Mouse (Mus musculus) forebrain, postnatal 0 days (tissue): ENCODE data around the gene Palm. TPM values are rescaled to one million over a fixed set of nuclear protein-coding genes. Genes with fewer than 3 reads are reported as not detected.

ENCODE experiments used
- ATAC-seq: fragments of 200-750 bp; cut with Nextera tagmentation; 2 replicates; pipeline ENCODE4 v1.8.0; 2017; ENCODE audit warnings: mild to moderate bottlenecking, moderate library complexity
- DNase-seq: peaks from one replicate; pipeline ENCODE4 v3.0.0-alpha.2; 2015
- H3K27ac ChIP-seq: fragments of 300-500 bp; sonication (generic); 2 replicates; pipeline ENCODE4 v1.5.1; 2014; ENCODE audit warnings: low read depth, mild to moderate bottlenecking, antibody characterized with exemption, low read length, moderate library complexity, mixed read lengths
- H3K27me3 ChIP-seq: fragments of 300-500 bp; sonication (generic); 2 replicates; pipeline ENCODE4 v1.6.1; 2014; ENCODE audit warnings: mild to moderate bottlenecking, low read length, mixed read lengths; ENCODE audit not compliant: insufficient read depth
- H3K36me3 ChIP-seq: fragments of 300-500 bp; sonication (generic); 2 replicates; pipeline ENCODE4 v1.6.1; 2014; ENCODE audit warnings: mild to moderate bottlenecking, moderate library complexity; ENCODE audit not compliant: insufficient read depth
- H3K4me1 ChIP-seq: fragments of 300-500 bp; sonication (generic); 2 replicates; pipeline ENCODE4 v1.6.1; 2014; ENCODE audit warnings: antibody characterized with exemption; ENCODE audit not compliant: insufficient read depth
- H3K4me2 ChIP-seq: fragments of 300-500 bp; sonication (generic); 2 replicates; pipeline ENCODE4 v1.6.1; 2014; ENCODE audit warnings: low read depth, mild to moderate bottlenecking, moderate library complexity
- H3K4me3 ChIP-seq: fragments of 300-500 bp; sonication (generic); 2 replicates; pipeline ENCODE4 v1.5.1; 2014; ENCODE audit warnings: low read depth, low read length, mixed read lengths
- H3K9ac ChIP-seq: fragments of 300-500 bp; sonication (generic); 2 replicates; pipeline ENCODE4 v1.6.1; 2014; ENCODE audit warnings: mild to moderate bottlenecking
- H3K9me3 ChIP-seq: fragments of 300-500 bp; sonication (generic); 2 replicates; pipeline ENCODE4 v1.6.1; 2016; ENCODE audit warnings: low read length
- CTCF ChIP-seq: sonication (generic); IDR thresholded peaks from 2 replicates; pipeline ENCODE4 v1.5.1; 2016; ENCODE audit warnings: antibody characterized with exemption, control low read depth, low read depth
- WGBS: fragments of 180-500 bp; shearing (Covaris S2); extraction: QIAGEN DNeasy Blood & Tissue Kit; methylation state at CpG from one replicate; pipeline ENCODE4 v1.1.7; 2014; 5-methylcytosine and 5-hydroxymethylcytosine counted together
- polyA plus RNA-seq: library from polyadenylated mRNA; unstranded; fragments of >200 nt; fragmentation: Nextera tagmentation; extraction: Ambion mirVana; gene quantifications from 2 replicates; pipeline ENCODE4 v1.2.1, GENCODE M21; 2015
- total RNA-seq: library from RNA; depleted of rRNA; stranded (reverse); fragments of >200 nt; gene quantifications from 2 replicates; pipeline ENCODE4 v1.2.3, GENCODE M21; 2014

Gene Palm
- total and polyA plus RNA-seq, 2 experiments from 2014 or later: 154 to 365 TPM

GRCm38 (mm10) chr10:79765228-79765745 is 28.1 kb upstream of the Palm start:
- peaks cover 23% of the 10 kb centered on the region for H3K36me3 ChIP-seq
- peak overlapping the region; percentile 86 for H3K4me2 ChIP-seq
- peak overlapping the region; percentile 97 for H3K4me3 ChIP-seq
- peaks cover 15% of the 10 kb centered on the region; the same call in 1 of the 2 replicates for H3K4me1 ChIP-seq
- ATAC-seq (no peak), DNase-seq (no peak)
- no peak overlapping the region for H3K27ac ChIP-seq
- H3K9ac ChIP-seq: peak overlapping the region; percentile 99; the same call in 1 of the 2 replicates
- no peaks in the 10 kb centered on the region for H3K9me3 ChIP-seq
- no peak for TF ChIP-seq CTCF
- 67% methylated on average over 2 of the region's 2 CpGs for WGBS
- no peaks in the 10 kb centered on the region for H3K27me3 ChIP-seq

- peak overlapping the region; percentile 97 for H3K4me3 ChIP-seq
- H3K27ac ChIP-seq: peak overlapping the region; percentile 95
- peak overlapping the region; percentile 86 for H3K4me2 ChIP-seq
- peak overlapping the region; percentile 99 for H3K9ac ChIP-seq
- 9% methylated on average over 13 of the region's 16 CpGs for WGBS
- H3K27me3 ChIP-seq: no peaks in the 10 kb centered on the region
- H3K4me1 ChIP-seq: peaks cover 15% of the 10 kb centered on the region; the same call in 1 of the 2 replicates
- DNase-seq (no peak), ATAC-seq (no peak)
- no peaks in the 10 kb centered on the region for H3K9me3 ChIP-seq
- no peak for TF ChIP-seq CTCF
- peaks cover 15% of the 10 kb centered on the region for H3K36me3 ChIP-seq
Measured at GRCm38 (mm10) chr10:79766001-79766507, 27.3 kb upstream of the Palm start.

DNA sequence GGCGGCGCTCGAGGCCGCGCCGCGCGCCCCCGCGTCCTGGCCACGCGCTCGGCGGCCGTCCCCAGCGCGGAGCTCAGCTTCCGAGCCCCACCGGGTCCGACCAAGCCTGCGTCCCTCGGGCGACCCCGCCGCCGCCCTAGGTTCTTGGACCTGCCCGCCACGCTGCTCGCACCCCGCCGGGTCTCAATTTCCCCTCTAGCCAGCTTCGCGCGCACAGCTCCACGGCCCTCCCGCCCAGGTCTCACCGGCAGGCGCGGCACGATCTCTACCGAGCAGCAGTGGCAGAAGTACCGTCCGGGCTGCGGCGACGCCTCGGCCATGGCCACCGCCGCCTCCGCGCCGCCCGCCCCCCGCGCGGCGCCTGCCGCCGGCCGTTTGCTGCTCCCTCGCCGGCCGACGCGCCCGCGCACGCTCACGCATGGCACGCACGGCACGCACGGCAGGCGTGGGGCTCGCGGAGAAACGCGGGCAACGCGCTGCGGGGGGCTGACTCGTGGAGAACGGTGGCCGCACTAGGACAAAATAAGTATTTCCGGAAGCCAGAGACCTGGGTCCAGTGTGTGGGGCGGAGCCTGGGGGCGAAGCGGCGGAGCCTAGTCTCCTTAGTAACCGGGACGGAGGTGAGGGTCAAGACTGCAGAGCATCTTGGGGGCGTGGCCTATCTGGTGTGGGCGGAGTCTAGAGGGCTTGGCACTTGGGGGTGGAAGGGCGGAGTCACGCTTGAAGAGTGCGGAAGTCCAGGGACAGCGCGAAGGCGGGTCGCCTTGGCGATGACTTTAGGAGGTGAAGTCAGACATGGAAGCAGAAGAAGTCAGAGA is 26.7 kb upstream of the Palm start, which contains the start of gene Rnf126:
Gene Rnf126, minus strand, starts transcription at position 445 of the 818 bp plus-strand sequence.
- peaks cover 15% of the 10 kb centered on the region; the same call in 1 of the 2 replicates for H3K4me1 ChIP-seq
- ATAC-seq (peak; percentile 85), DNase-seq (peak; percentile 98)

DNA sequence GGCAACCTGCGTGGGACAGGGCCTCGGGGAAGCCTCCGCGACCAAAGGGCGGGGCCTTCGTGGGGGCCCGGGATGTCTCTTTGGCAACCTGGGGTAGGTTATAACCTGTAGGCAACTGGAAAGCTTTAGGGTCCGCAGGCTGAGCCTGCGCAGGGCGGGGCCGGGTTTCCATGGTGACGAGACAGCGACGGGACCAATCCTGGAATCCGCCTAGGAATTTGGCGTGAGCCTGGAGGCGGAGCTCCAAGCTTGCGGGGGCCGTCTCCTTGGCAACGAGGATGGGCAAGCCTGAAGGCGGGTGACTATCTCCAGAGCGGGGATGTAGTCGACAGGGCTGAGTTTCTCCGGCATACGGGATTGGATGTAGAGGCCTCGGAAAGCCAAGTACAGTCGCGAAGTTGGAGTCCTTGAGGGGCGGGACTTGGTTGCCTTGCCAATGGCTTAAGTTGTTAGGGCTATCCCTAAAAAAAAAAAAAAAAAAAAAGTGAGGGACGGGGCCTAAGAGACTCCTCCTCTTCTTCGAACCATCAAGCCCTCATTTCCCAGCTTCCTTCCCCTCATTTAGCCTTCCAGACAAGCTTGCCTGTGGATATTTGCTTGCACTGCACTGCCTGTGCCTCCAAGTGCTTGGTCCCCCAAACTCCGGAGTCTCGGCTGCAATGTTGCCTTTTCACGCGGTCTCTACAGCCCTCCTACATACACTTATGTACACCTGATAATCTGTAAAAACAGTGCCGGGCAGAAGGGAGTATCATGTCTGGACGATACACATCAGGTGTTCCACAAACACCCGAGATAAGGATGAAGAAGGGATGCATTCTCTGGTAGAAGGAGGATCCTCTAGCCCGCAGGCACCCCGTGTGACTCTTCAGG is 25.8 kb upstream of the Palm start:
- peak overlapping the region; percentile 99 for H3K9ac ChIP-seq
- H3K4me3 ChIP-seq: peak overlapping the region; percentile 97
- peak overlapping the region; percentile 95 for H3K27ac ChIP-seq
- H3K4me1 ChIP-seq: peaks cover 15% of the 10 kb centered on the region; the same call in 1 of the 2 replicates
- H3K36me3 ChIP-seq: no peaks in the 10 kb centered on the region
- peak; percentile 86 for ATAC-seq
- DNase-seq: peak; percentile 97
- no peaks in the 10 kb centered on the region for H3K27me3 ChIP-seq
- TF ChIP-seq CTCF: no peak
- H3K4me2 ChIP-seq: peak overlapping the region; percentile 86
- no peaks in the 10 kb centered on the region for H3K9me3 ChIP-seq
- WGBS: 9% methylated on average over 40 of the region's 40 CpGs

More for the DNA sequence above, 26.7 kb upstream of the Palm start, which contains the start of gene Rnf126:
- Histone ChIP-seq H3K36me3 (peaks cover 8% of the 10 kb centered on the region), H3K9ac (peak within 1 kb of the TSS; percentile 99), H3K4me2 (peak within 1 kb of the TSS; percentile 86), H3K27me3 (no peaks in the 10 kb centered on the region), H3K4me3 (peak within 1 kb of the TSS; percentile 97), H3K9me3 (no peaks in the 10 kb centered on the region), H3K27ac (peak within 1 kb of the TSS; percentile 95)
- no peak for TF ChIP-seq CTCF
- under 1% methylated on average over 94 of the region's 101 CpGs for whole genome bisulfite sequencing

DNA sequence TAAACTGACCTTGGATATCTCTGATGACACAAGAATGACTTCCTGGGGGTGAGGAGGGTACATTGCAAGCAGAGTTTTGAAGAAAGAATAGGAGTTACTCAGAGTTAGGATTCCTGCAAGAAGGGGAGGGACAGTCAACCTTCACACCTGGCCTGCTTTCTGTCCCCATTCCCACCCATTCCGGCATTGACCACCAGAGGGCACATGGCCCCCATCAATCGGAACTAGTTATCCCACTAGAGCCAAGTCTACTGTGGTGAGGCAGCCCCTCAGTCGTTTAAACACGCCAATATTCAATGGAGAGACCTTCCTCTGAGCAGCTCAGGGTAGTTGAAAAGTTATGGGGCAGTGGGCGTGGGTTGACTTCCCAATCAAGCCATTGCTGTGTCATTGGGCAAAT is 25.0 kb upstream of the Palm start:
- Histone ChIP-seq H3K9ac (no peak overlapping the region), H3K4me2 (peak overlapping the region; percentile 86), H3K4me3 (no peak overlapping the region), H3K36me3 (no peaks in the 10 kb centered on the region), H3K27ac (no peak overlapping the region), H3K9me3 (no peaks in the 10 kb centered on the region), H3K4me1 (peaks cover 15% of the 10 kb centered on the region; the same call in 1 of the 2 replicates), H3K27me3 (no peaks in the 10 kb centered on the region)
- ATAC-seq: no peak
- peak; percentile 95 for TF ChIP-seq CTCF
- WGBS: 2% methylated on average over 5 of the region's 5 CpGs
- DNase-seq: peak; percentile 86

DNA sequence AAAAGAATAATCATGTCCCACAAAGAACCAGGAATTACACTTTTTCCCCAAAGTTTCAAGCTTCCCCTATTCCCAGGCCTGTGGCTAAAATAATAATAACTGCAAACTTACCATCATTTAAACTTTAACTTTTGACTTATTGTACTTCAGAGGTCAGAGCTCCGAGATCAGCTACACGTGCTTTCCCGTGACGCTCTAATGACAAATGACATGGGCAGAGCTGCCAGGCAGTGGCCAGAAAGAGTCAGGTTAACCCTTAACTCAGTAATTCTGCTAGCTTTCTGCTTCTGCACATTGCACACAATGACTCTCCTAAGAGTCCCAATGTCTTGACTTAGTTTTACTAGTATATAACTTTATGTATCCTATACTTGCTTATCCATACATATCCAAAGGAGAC is 24.0 kb upstream of the Palm start:
- DNase-seq (no peak), ATAC-seq (no peak)
- WGBS: 79% methylated on average over 4 of the region's 4 CpGs
- no peak overlapping the region for H3K4me3 ChIP-seq
- no peak overlapping the region for H3K9ac ChIP-seq
- H3K9me3 ChIP-seq: no peaks in the 10 kb centered on the region
- TF ChIP-seq CTCF: no peak
- H3K27me3 ChIP-seq: no peaks in the 10 kb centered on the region
- H3K4me2 ChIP-seq: no peak overlapping the region
- H3K4me1 ChIP-seq: peaks cover 15% of the 10 kb centered on the region; the same call in 1 of the 2 replicates
- no peaks in the 10 kb centered on the region for H3K36me3 ChIP-seq
- H3K27ac ChIP-seq: no peak overlapping the region
